ENCODE assay signal across 8 mouse cellular contexts in the genomic region with DNA sequence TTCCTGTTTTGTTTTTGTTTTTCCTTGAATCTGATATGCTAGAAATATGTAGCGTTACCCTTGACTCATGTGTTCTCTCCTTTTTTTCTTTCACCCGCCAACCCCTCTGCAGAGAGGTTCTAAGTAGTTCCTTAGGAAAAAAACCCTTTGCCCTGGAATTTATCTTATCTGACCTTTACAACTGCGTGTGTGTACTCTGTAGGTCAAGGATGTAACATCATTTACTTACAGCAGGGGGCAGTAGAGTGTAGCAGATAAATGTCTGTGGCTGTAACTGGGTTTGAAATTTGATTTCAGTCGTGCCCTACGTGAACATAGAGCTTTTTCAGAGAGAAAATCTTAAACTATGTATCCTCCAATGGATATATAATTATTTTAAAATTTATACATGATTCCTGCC. TPM values are rescaled to one million over a fixed set of nuclear protein-coding genes. Genes with fewer than 3 reads are reported as not detected.
DNase-seq lines count a peak whose midpoint lies in the region; ATAC-seq and TF ChIP-seq lines count a peak whose summit lies in the region.

No protein-coding gene starts in this region.

- no peaks in the 10 kb centered on the region for H3K4me1 ChIP-seq in forebrain, embryonic 14.5 days (ENCODE audit: control insufficient read depth, insufficient read depth, low read length)
- H3K4me1 ChIP-seq in forebrain, embryonic 15.5 days = no peaks in the 10 kb centered on the region
- H3K4me1 ChIP-seq in midbrain, postnatal 0 days (ENCODE audit: insufficient read depth, low read length) = no peaks in the 10 kb centered on the region
- no peaks in the 10 kb centered on the region for H3K4me1 ChIP-seq in midbrain, embryonic 10.5 days

- no peak overlapping the region for H3K4me2 ChIP-seq in forebrain, embryonic 14.5 days (ENCODE audit: low read length)
- no peak overlapping the region for H3K4me2 ChIP-seq in forebrain, embryonic 15.5 days (replicated peaks)
- no peak overlapping the region for H3K4me2 ChIP-seq in midbrain, postnatal 0 days (ENCODE audit: low read depth, low read length, poor library complexity, severe bottlenecking)

- H3K27ac ChIP-seq in forebrain, embryonic 14.5 days (ENCODE audit: low read depth, low read length) = no peak overlapping the region
- no peak overlapping the region for H3K27ac ChIP-seq in forebrain, embryonic 15.5 days (replicated peaks)
- H3K27ac ChIP-seq in midbrain, postnatal 0 days (ENCODE audit: low read depth, low read length) = no peak overlapping the region
- H3K27ac ChIP-seq in midbrain, embryonic 10.5 days (replicated peaks) = no peak overlapping the region

- H3K4me3 ChIP-seq in forebrain, embryonic 14.5 days (ENCODE audit: low read depth, low read length) = no peak overlapping the region
- H3K4me3 ChIP-seq in forebrain, embryonic 15.5 days = no peak overlapping the region
- H3K4me3 ChIP-seq in midbrain, postnatal 0 days (ENCODE audit: low read depth, low read length) = no peak overlapping the region
- no peak overlapping the region for H3K4me3 ChIP-seq in midbrain, embryonic 10.5 days

- no peak for ATAC-seq in forebrain, embryonic 14.5 days
- no peak for ATAC-seq in forebrain, embryonic 15.5 days (replicated peaks)
- no peak for ATAC-seq in midbrain, postnatal 0 days (ENCODE audit: low FRiP score)

- H3K36me3 ChIP-seq in forebrain, embryonic 14.5 days (ENCODE audit: control insufficient read depth, insufficient read depth, low read length) = no peaks in the 10 kb centered on the region
- no peaks in the 10 kb centered on the region for H3K36me3 ChIP-seq in forebrain, embryonic 15.5 days
- H3K36me3 ChIP-seq in midbrain, postnatal 0 days (ENCODE audit: insufficient read depth, low read length) = no peaks in the 10 kb centered on the region
- no peaks in the 10 kb centered on the region for H3K36me3 ChIP-seq in midbrain, embryonic 10.5 days

- no peaks in the 10 kb centered on the region for H3K27me3 ChIP-seq in forebrain, embryonic 14.5 days (replicated peaks; ENCODE audit: control insufficient read depth, insufficient read depth, low read length)
- no peaks in the 10 kb centered on the region; the same call in 1 of the 2 replicates for H3K27me3 ChIP-seq in forebrain, embryonic 15.5 days
- no peaks in the 10 kb centered on the region for H3K27me3 ChIP-seq in midbrain, postnatal 0 days (ENCODE audit: insufficient read depth, low read length)
- no peaks in the 10 kb centered on the region for H3K27me3 ChIP-seq in midbrain, embryonic 10.5 days (ENCODE audit: low read depth, poor library complexity, severe bottlenecking)

- no peaks in the 10 kb centered on the region for H3K9me3 ChIP-seq in forebrain, embryonic 14.5 days (replicated peaks; ENCODE audit: control insufficient read depth, low read length)
- no peaks in the 10 kb centered on the region; the same call in 1 of the 2 replicates for H3K9me3 ChIP-seq in forebrain, embryonic 15.5 days
- H3K9me3 ChIP-seq in midbrain, postnatal 0 days (ENCODE audit: low read length) = no peaks in the 10 kb centered on the region
- H3K9me3 ChIP-seq in midbrain, embryonic 10.5 days (replicated peaks) = no peaks in the 10 kb centered on the region

- no peak overlapping the region for H3K9ac ChIP-seq in forebrain, embryonic 14.5 days (ENCODE audit: low read length)
- no peak overlapping the region for H3K9ac ChIP-seq in forebrain, embryonic 15.5 days (replicated peaks)
- no peak overlapping the region for H3K9ac ChIP-seq in midbrain, postnatal 0 days (replicated peaks; ENCODE audit: low read length, poor library complexity, severe bottlenecking)

- intact Hi-C loops in left cerebral cortex, postnatal 14 days (cut with DNase I) = loop anchor here (2.0 to 10.0 kb wide), 3 partner anchors 42 to 736 kb away; no protein-coding TSS in a partner anchor

- peak; percentile 91 for TF ChIP-seq CTCF in midbrain, postnatal 0 days (IDR thresholded peaks at IDR 0.05)

- 39% methylated on average over 5 of the region's 5 CpGs for WGBS in forebrain, embryonic 14.5 days
- WGBS in forebrain, embryonic 15.5 days = 28% methylated on average over 5 of the region's 5 CpGs
- 27% methylated on average over 5 of the region's 5 CpGs for WGBS in midbrain, postnatal 0 days
- 41% methylated on average over 5 of the region's 5 CpGs for WGBS in midbrain, embryonic 10.5 days

- DNase-seq in forebrain, embryonic 14.5 days (ENCODE audit: low spot score) = peak; percentile 70
- peak; percentile 65 for DNase-seq in midbrain, postnatal 0 days (ENCODE audit: low spot score)
- DNase-seq in midbrain, embryonic 10.5 days (ENCODE audit: low spot score) = no peak
- peak; percentile 50 for DNase-seq in c-Kit-positive CD71-positive TER-119-positive erythroid progenitor cells, embryonic 14.5 days (ENCODE audit: low spot score)
- peak; percentile 49 to 53 for DNase-seq in left cerebral cortex, postnatal 14 days (ENCODE audit: low spot score in 2 of 2)
- DNase-seq in thymus, postnatal 25 days = peak; percentile 10
- no peak for DNase-seq in right cerebral cortex, postnatal 14 days

RNA-seq across cellular contexts. Expression of a gene that starts 13.3 kb away (rescaled TPM):
- 0.33 and 0.42 TPM in 2 replicates for polyA plus RNA-seq in forebrain, embryonic 14.5 days (2014; fragmentation: Nextera tagmentation; extraction: Ambion mirVana)
- polyA plus RNA-seq in forebrain, embryonic 15.5 days (2015; fragmentation: Nextera tagmentation; extraction: Ambion mirVana) = 0.47 and 0.97 TPM in 2 replicates
- total RNA-seq in midbrain, postnatal 0 days (2014; rRNA removed) = 2.4 and 3.6 TPM in 2 replicates
- polyA plus RNA-seq in midbrain, postnatal 0 days (2015; fragmentation: Nextera tagmentation; extraction: Ambion mirVana) = 2.0 and 2.6 TPM in 2 replicates
- 0.11 TPM in 1 of 2 replicates, not detected in the other for polyA plus RNA-seq in midbrain, embryonic 10.5 days (2016; fragmentation: Nextera tagmentation; extraction: Ambion mirVana)
- under 1 TPM; 0.34 to 0.35 TPM for total RNA-seq in left cerebral cortex, postnatal 14 days (2021)

RNA-seq across cellular contexts. Expression of a gene that starts 20.0 kb away (rescaled TPM):
- 0.66 and 0.79 TPM in 2 replicates for polyA plus RNA-seq in forebrain, embryonic 14.5 days (2014; fragmentation: Nextera tagmentation; extraction: Ambion mirVana)
- 0.31 and 0.83 TPM in 2 replicates for polyA plus RNA-seq in forebrain, embryonic 15.5 days (2015; fragmentation: Nextera tagmentation; extraction: Ambion mirVana)
- total RNA-seq in midbrain, postnatal 0 days (2014; rRNA removed) = 0.38 and 0.99 TPM in 2 replicates
- polyA plus RNA-seq in midbrain, postnatal 0 days (2015; fragmentation: Nextera tagmentation; extraction: Ambion mirVana) = 0.99 and 1.3 TPM in 2 replicates
- 0.21 TPM in 1 of 2 replicates, not detected in the other for polyA plus RNA-seq in midbrain, embryonic 10.5 days (2016; fragmentation: Nextera tagmentation; extraction: Ambion mirVana)
- 1 to 10 TPM; 2.7 to 3.9 TPM for total RNA-seq in left cerebral cortex, postnatal 14 days (2021)

RNA-seq across cellular contexts. Expression of a gene that starts 40.1 kb away (rescaled TPM):
- polyA plus RNA-seq in forebrain, embryonic 14.5 days (2014; fragmentation: Nextera tagmentation; extraction: Ambion mirVana) = 47.7 and 48.4 TPM in 2 replicates
- polyA plus RNA-seq in forebrain, embryonic 15.5 days (2015; fragmentation: Nextera tagmentation; extraction: Ambion mirVana) = 50.9 and 62.2 TPM in 2 replicates
- total RNA-seq in midbrain, postnatal 0 days (2014; rRNA removed) = 4.1 and 6.6 TPM in 2 replicates
- polyA plus RNA-seq in midbrain, postnatal 0 days (2015; fragmentation: Nextera tagmentation; extraction: Ambion mirVana) = 6.3 and 6.7 TPM in 2 replicates
- 222 and 248 TPM in 2 replicates for polyA plus RNA-seq in midbrain, embryonic 10.5 days (2016; fragmentation: Nextera tagmentation; extraction: Ambion mirVana)
- total RNA-seq in left cerebral cortex, postnatal 14 days (2021) = 1 to 10 TPM; 2.3 to 2.8 TPM

Comparison
In these comparisons a context has a peak if more than half of its experiments do, and no peak if none do; other contexts are left out.
1. DNase-seq: peak in forebrain, embryonic 14.5 days (single experiment), midbrain, postnatal 0 days (single experiment), c-Kit-positive CD71-positive TER-119-positive erythroid progenitor cells, embryonic 14.5 days (single experiment), left cerebral cortex, postnatal 14 days (2 of 2) and thymus, postnatal 25 days (single experiment); none in midbrain, embryonic 10.5 days (single experiment) and right cerebral cortex, postnatal 14 days (single experiment).